11 mouse cellular contexts compared by ENCODE assay signal in the genomic region with DNA sequence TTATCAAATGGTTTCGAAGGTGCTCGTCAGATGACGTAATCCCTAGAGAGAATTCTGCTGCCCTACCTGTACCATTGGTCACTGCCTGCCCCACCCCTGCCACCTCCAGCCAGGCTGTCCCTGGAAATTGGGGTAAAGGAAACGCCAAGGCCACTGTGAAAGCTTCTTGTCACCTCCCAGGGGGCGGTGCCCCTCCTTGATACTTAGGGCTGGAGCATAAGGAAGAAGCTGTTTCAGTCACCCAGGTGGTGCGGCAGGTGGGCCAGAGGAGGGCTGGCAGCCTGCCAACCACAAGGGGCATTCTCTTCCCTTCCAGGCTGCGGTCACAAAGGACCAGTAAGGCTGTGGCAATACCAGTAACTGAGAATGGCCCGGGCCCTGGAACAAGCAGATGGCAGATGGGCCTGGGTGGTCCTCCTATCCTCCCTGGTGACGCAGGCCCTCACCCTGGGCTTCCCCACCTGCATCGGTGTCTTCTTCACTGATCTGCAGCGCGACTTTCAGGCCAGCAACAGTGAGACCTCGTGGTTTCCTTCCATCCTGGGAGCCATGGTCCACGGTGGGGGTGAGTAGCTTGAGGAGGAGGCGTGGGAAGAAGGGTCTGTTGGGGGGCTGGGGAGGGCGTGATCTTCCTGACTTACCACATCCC. TPM values are rescaled to one million over a fixed set of nuclear protein-coding genes. Genes with fewer than 3 reads are reported as not detected.
DNase-seq lines count a peak whose midpoint lies in the region; ATAC-seq lines count a peak whose summit lies in the region.
"Had no signal": no experiment of that assay in that cellular context is flagged by ENCODE, and none has a peak within 500 bp of the region (broad histone marks: within the 10 kb centered on the region; RNA-seq: fewer than 3 reads in every experiment).

TSS of gene Slc16a5 (plus strand) at position 232 of the 649 bp plus-strand sequence.

- H3K36me3 ChIP-seq in embryonic facial prominence, embryonic 14.5 days (ENCODE audit: control insufficient read depth, insufficient read depth, low read length), result no peaks in the 10 kb centered on the region
- H3K36me3 ChIP-seq in embryonic facial prominence, embryonic 10.5 days (replicated peaks), result no peaks in the 10 kb centered on the region

- H3K4me3 ChIP-seq in embryonic facial prominence, embryonic 14.5 days (ENCODE audit: low read depth, low read length), result no peak within 1 kb of the TSS
- no peak within 1 kb of the TSS for H3K4me3 ChIP-seq in embryonic facial prominence, embryonic 10.5 days
- H3K4me3 ChIP-seq: myocyte had no signal

- WGBS in embryonic facial prominence, embryonic 14.5 days, result 80% methylated on average over 15 of the region's 16 CpGs
- 81% methylated on average over 16 of the region's 16 CpGs for WGBS in embryonic facial prominence, embryonic 10.5 days

- DNase-seq in embryonic facial prominence, embryonic 14.5 days (ENCODE audit: low spot score), result no peak
- DNase-seq in embryonic facial prominence, embryonic 10.5 days (ENCODE audit: low spot score), result no peak
- DNase-seq in A20 (ENCODE audit: low read depth, low spot score), result peak; percentile 53
- peak; percentile 61 for DNase-seq in kidney, adult 18-20 months
- no peak for DNase-seq in gastrocnemius, adult 8-10 months (ENCODE audit: low spot score in 2 of 2)
- no peak for DNase-seq in frontal cortex, postnatal 10 days (ENCODE audit: low spot score in 2 of 2)
- DNase-seq in adrenal gland, postnatal 36 days, result no peak
- DNase-seq: heart, postnatal 10 days; right cerebral cortex, postnatal 14 days had no signal

- H3K27me3 ChIP-seq in embryonic facial prominence, embryonic 14.5 days (replicated peaks; ENCODE audit: control insufficient read depth, insufficient read depth, low read length), result no peaks in the 10 kb centered on the region
- H3K27me3 ChIP-seq in embryonic facial prominence, embryonic 10.5 days (replicated peaks; ENCODE audit: low read depth, poor library complexity, severe bottlenecking), result peaks cover 13% of the 10 kb centered on the region; the same call in 1 of the 2 replicates

- H3K9ac ChIP-seq in embryonic facial prominence, embryonic 14.5 days (ENCODE audit: low read depth, low read length), result no peak within 1 kb of the TSS

- no peaks in the 10 kb centered on the region for H3K9me3 ChIP-seq in embryonic facial prominence, embryonic 14.5 days (ENCODE audit: control insufficient read depth, low read length)
- H3K9me3 ChIP-seq in embryonic facial prominence, embryonic 10.5 days, result no peaks in the 10 kb centered on the region

- no peak within 1 kb of the TSS for H3K4me2 ChIP-seq in embryonic facial prominence, embryonic 14.5 days (ENCODE audit: low read depth, low read length)

- peaks cover 4% of the 10 kb centered on the region; the same call in 1 of the 2 replicates for H3K4me1 ChIP-seq in embryonic facial prominence, embryonic 14.5 days (ENCODE audit: control insufficient read depth, insufficient read depth, low read length)
- peaks cover 49% of the 10 kb centered on the region for H3K4me1 ChIP-seq in embryonic facial prominence, embryonic 10.5 days

- no peak within 1 kb of the TSS for H3K27ac ChIP-seq in embryonic facial prominence, embryonic 14.5 days (replicated peaks; ENCODE audit: low read depth, low read length)
- no peak within 1 kb of the TSS; the same call in 1 of the 2 replicates for H3K27ac ChIP-seq in embryonic facial prominence, embryonic 10.5 days (replicated peaks)

- ATAC-seq in embryonic facial prominence, embryonic 14.5 days (ENCODE audit: low read depth), result peak; percentile 42; the same call in 1 of the 2 replicates
- ATAC-seq in neutrophil, adult 5-6 weeks (ENCODE audit: extremely low read depth, insufficient number of reproducible peaks, low FRiP score, poor library complexity, severe bottlenecking), result 0 out of 2 replicates have a peak, but pooled peaks have one; percentile 10

RNA-seq across cellular contexts. Expression of gene Slc16a5, which starts in this region (rescaled TPM):
- polyA plus RNA-seq in embryonic facial prominence, embryonic 14.5 days (2014; fragmentation: Nextera tagmentation; extraction: Ambion mirVana), result 0.15 and 0.18 TPM in 2 replicates
- polyA plus RNA-seq in embryonic facial prominence, embryonic 10.5 days (2016; fragmentation: Nextera tagmentation; extraction: Ambion mirVana), result 0.28 and 0.34 TPM in 2 replicates
- total RNA-seq in neutrophil, adult 5-6 weeks (2017), result 0.35 and 1.6 TPM in 2 replicates
- total RNA-seq in gastrocnemius, adult 8-10 months (2022), result not detected
- under 1 TPM in 1 of 2 experiments, not detected in 1; 0.53 TPM for total RNA-seq in adrenal gland, postnatal 36 days (2021)

Comparison
In these comparisons a context has a peak if more than half of its experiments do, and no peak if none do; other contexts are left out.
1. Peak in ATAC-seq in embryonic facial prominence, embryonic 14.5 days; RNA of the gene not detected or under 1 TPM.
2. DNase-seq: peak in A20 (single experiment) and kidney, adult 18-20 months (single experiment); none in embryonic facial prominence, embryonic 14.5 days (single experiment), embryonic facial prominence, embryonic 10.5 days (single experiment), gastrocnemius, adult 8-10 months (0 of 2), frontal cortex, postnatal 10 days (0 of 2) and adrenal gland, postnatal 36 days (0 of 2).